Mouse (Mus musculus): ENCODE measurements around the gene Lrrc75b. TPM values are rescaled to one million over a fixed set of nuclear protein-coding genes. Genes with fewer than 3 reads are reported as not detected.

The Lrrc75b gene
- total and polyA plus RNA-seq, 3 experiments = not detected

GRCm38 (mm10) chr10:75549886-75550285 lies 10.2 kb downstream of the Lrrc75b start:
- no peaks in the 10 kb centered on the region for H3K9me3 ChIP-seq (replicated peaks; ENCODE audit: insufficient read depth, low read length)
- H3K4me1 ChIP-seq (ENCODE audit: control insufficient read depth in 1 of 2, insufficient read depth in 2 of 2, low read length in 2 of 2) = no peaks in the 10 kb centered on the region
- H3K27me3 ChIP-seq (ENCODE audit: control insufficient read depth in 1 of 2, insufficient read depth in 2 of 2, low read length in 2 of 2) = no peaks in the 10 kb centered on the region
- no peaks in the 10 kb centered on the region for H3K36me3 ChIP-seq (ENCODE audit: control insufficient read depth in 1 of 2, insufficient read depth in 2 of 2, low read length in 2 of 2)
- H3K27ac ChIP-seq (ENCODE audit: control insufficient read depth, low read depth, low read length) = no peak overlapping the region
- H3K79me2 ChIP-seq (ENCODE audit: control insufficient read depth, insufficient read depth, low read length, poor library complexity) = no peaks in the 10 kb centered on the region
- no peak for DNase-seq (ENCODE audit: low read depth, low spot score)
- no peak for TF ChIP-seq GATA1 (IDR thresholded peaks at IDR 0.05; ENCODE audit: low read depth, low read length)
- TF ChIP-seq POLR2AphosphoS2 (IDR thresholded peaks at IDR 0.05; ENCODE audit: low read length) = no peak
- TF ChIP-seq EP300 (IDR thresholded peaks at IDR 0.05; ENCODE audit: low read depth in 1 of 2, low read length in 2 of 2) = no peak
- TF ChIP-seq NELFE (IDR thresholded peaks at IDR 0.05; ENCODE audit: low read depth, low read length) = no peak
- TF ChIP-seq KAT2A (conservative IDR thresholded peaks at IDR 0.05; ENCODE audit: low read depth, low read length) = no peak
- no peak for TF ChIP-seq BHLHE40 (IDR thresholded peaks at IDR 0.05; ENCODE audit: borderline replicate concordance, low read depth, low read length)
- no peak for TF ChIP-seq JUND (IDR thresholded peaks at IDR 0.05; ENCODE audit: low read depth, low read length)
- no peak for TF ChIP-seq CHD2 (IDR thresholded peaks at IDR 0.05; ENCODE audit: low read length)
- no peak for TF ChIP-seq RAD21 (IDR thresholded peaks at IDR 0.05; ENCODE audit: low read depth, low read length)
- no peak for TF ChIP-seq TAL1 (IDR thresholded peaks at IDR 0.05; ENCODE audit: low read length)
- no peak for TF ChIP-seq UBTF (IDR thresholded peaks at IDR 0.05; ENCODE audit: borderline replicate concordance, insufficient read depth, low read depth, low read length)
- TF ChIP-seq TBP (IDR thresholded peaks at IDR 0.05; ENCODE audit: low read depth, low read length) = no peak
- TF ChIP-seq E2F4 (IDR thresholded peaks at IDR 0.05; ENCODE audit: borderline replicate concordance, low read depth, low read length) = no peak
- no peak for TF ChIP-seq RCOR1 (IDR thresholded peaks at IDR 0.05; ENCODE audit: low read depth, low read length)
- TF ChIP-seq MXI1 (IDR thresholded peaks at IDR 0.05; ENCODE audit: low read depth, low read length) = no peak
- no peak for TF ChIP-seq MYC (IDR thresholded peaks at IDR 0.05; ENCODE audit: low read depth, low read length)
- no peak for TF ChIP-seq ZMIZ1 (IDR thresholded peaks at IDR 0.05; ENCODE audit: low read depth, low read length)
- no peak for TF ChIP-seq USF2 (IDR thresholded peaks at IDR 0.05; ENCODE audit: borderline replicate concordance in 1 of 2, insufficient read depth in 1 of 2, low read depth in 1 of 2, low read length in 2 of 2)
- no peak overlapping the region for H3K9ac ChIP-seq (ENCODE audit: control insufficient read depth, low read depth, low read length, poor library complexity, severe bottlenecking)
- no peak overlapping the region for H3K4me3 ChIP-seq (ENCODE audit: control insufficient read depth in 1 of 2, insufficient read depth in 1 of 2, low read depth in 2 of 2, low read length in 2 of 2)

- H3K27ac ChIP-seq (ENCODE audit: control insufficient read depth, low read depth, low read length) = no peak overlapping the region
Measured at GRCm38 (mm10) chr10:75548486-75548885, 11.6 kb downstream of the Lrrc75b start.

More at GRCm38 (mm10) chr10:75548486-75548885, 11.6 kb downstream of the Lrrc75b start:
- no peak overlapping the region for H3K9ac ChIP-seq (ENCODE audit: control insufficient read depth, low read depth, low read length, poor library complexity, severe bottlenecking)
- TF ChIP-seq USF1 (IDR thresholded peaks at IDR 0.05; ENCODE audit: low read depth, low read length) (no peak), GABPA (IDR thresholded peaks at IDR 0.05; ENCODE audit: low read depth, low read length) (no peak), ZC3H11A (IDR thresholded peaks at IDR 0.05; ENCODE audit: low read depth, low read length) (no peak), MYB (IDR thresholded peaks at IDR 0.05; ENCODE audit: low read depth, low read length) (no peak), POLR2AphosphoS5 (IDR thresholded peaks at IDR 0.05; ENCODE audit: borderline replicate concordance, low read depth, low read length) (no peak), EP300 (IDR thresholded peaks at IDR 0.05; ENCODE audit: low read depth in 1 of 2, low read length in 2 of 2) (no peak), ZMIZ1 (IDR thresholded peaks at IDR 0.05; ENCODE audit: low read depth, low read length) (no peak), TBP (IDR thresholded peaks at IDR 0.05; ENCODE audit: low read depth, low read length) (no peak), HCFC1 (IDR thresholded peaks at IDR 0.05; ENCODE audit: low read depth, low read length) (no peak), KAT2A (conservative IDR thresholded peaks at IDR 0.05; ENCODE audit: low read depth, low read length) (no peak), JUND (IDR thresholded peaks at IDR 0.05; ENCODE audit: low read depth, low read length) (no peak), MAX (IDR thresholded peaks at IDR 0.05; ENCODE audit: low read length) (no peak), CTCF (IDR thresholded peaks at IDR 0.05 in 2 of 3, conservative IDR thresholded peaks at IDR 0.05 in 1 of 3; ENCODE audit: control insufficient read depth in 1 of 3, insufficient read depth in 1 of 3, low read depth in 2 of 3, low read length in 3 of 3, poor library complexity in 1 of 3, severe bottlenecking in 1 of 3) (no peak)
- no peaks in the 10 kb centered on the region for H3K36me3 ChIP-seq (ENCODE audit: control insufficient read depth in 1 of 2, insufficient read depth in 2 of 2, low read length in 2 of 2)
- H3K4me3 ChIP-seq (ENCODE audit: control insufficient read depth in 1 of 2, insufficient read depth in 1 of 2, low read depth in 2 of 2, low read length in 2 of 2) = no peak overlapping the region
- H3K27me3 ChIP-seq (ENCODE audit: control insufficient read depth in 1 of 2, insufficient read depth in 2 of 2, low read length in 2 of 2) = no peaks in the 10 kb centered on the region
- no peaks in the 10 kb centered on the region for H3K9me3 ChIP-seq (replicated peaks; ENCODE audit: insufficient read depth, low read length)
- H3K4me1 ChIP-seq (ENCODE audit: control insufficient read depth in 1 of 2, insufficient read depth in 2 of 2, low read length in 2 of 2) = no peaks in the 10 kb centered on the region
- no peak for DNase-seq (ENCODE audit: low read depth, low spot score)
- no peaks in the 10 kb centered on the region for H3K79me2 ChIP-seq (ENCODE audit: control insufficient read depth, insufficient read depth, low read length, poor library complexity)
